Mouse (Mus musculus): ENCODE results near the gene Cpeb3.

Cpeb3 gene

GRCm38 (mm10) chr19:37022146-37022545 is 186.3 kb downstream of the Cpeb3 start:
- no peak for DNase-seq

- DNase-seq, result no peak
Measured at GRCm38 (mm10) chr19:37020951-37021350, 187.4 kb downstream of the Cpeb3 start.

DNA sequence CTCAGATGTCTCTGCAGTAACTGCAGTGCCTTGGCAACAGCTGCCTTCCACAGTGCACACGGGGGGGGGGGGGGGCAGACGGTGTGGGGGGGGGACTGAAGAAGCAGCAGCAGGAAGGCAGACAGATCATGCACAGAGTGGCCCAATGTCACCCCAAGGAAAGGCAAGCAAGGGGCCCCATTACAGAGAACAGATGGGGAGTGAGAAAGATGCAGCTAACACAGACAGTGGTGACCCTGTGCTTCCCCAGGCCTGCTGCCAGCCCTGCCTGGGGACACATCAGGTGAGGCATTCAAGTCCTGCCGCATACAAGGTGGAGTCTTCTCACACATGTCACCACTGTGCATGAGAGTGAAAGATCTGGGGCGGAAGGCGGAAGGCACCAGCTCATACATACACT is 187.9 kb downstream of the Cpeb3 start:
- no peak for DNase-seq

DNA sequence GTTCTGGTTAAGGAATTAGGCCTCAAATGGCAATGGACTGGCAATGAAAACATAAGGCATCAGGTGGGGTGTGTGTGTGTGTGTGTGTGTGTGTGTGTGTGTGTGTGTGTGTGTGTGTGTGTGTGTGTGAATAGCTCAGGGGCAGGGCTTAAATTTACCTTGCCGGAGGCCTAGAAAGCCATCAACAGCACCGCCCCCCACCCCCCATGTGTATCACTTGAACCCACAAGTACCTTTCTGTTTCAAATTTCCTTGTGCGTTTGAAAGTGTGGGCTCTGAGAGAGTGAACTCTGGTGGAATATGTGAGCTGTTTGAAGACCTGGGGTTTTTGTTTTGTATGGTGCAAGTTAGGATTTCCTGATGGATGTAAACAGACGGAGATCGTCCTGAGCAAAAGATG is 189.5 kb downstream of the Cpeb3 start:
- no peak for DNase-seq

DNA sequence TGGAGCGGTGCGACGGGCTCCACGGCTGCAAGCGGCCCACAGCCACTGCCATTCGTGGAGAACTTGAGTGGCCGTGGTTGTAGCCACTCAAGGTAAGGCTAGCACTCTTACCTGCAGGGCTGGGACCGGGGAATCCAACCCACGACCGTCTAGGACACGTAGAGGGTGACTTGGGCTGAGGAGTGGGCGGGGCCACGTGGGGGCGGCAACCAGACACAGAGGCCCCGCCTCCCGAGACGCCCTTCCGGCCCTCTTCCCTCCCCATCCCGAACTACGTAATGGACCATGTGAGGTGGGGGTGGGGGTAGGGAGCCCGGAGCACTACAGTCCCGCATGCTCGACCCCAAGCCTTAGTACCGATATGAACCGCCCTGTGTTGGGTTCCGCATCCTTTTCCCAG is 190.0 kb downstream of the Cpeb3 start:
- DNase-seq, result peak; percentile 65 to 76

DNA sequence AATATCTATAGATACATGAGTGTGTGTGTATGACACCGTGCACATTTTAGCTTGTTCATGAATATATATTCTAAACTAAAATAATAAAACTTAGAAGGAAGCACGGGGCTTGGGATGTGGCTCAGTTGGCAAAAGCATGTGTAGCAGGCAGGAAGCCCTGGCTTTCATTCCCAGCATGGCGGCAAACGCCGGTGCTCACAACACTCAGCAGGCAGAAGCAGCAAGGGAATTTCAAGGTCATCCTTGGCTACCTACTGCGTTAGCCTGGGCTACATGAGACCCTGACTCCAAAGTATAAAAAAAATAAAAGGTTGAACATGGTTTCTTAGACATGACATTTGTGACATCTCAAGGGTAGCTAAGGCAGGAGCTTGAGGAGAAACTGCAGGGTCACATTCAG is 191.5 kb downstream of the Cpeb3 start:
- no peak for DNase-seq

DNA sequence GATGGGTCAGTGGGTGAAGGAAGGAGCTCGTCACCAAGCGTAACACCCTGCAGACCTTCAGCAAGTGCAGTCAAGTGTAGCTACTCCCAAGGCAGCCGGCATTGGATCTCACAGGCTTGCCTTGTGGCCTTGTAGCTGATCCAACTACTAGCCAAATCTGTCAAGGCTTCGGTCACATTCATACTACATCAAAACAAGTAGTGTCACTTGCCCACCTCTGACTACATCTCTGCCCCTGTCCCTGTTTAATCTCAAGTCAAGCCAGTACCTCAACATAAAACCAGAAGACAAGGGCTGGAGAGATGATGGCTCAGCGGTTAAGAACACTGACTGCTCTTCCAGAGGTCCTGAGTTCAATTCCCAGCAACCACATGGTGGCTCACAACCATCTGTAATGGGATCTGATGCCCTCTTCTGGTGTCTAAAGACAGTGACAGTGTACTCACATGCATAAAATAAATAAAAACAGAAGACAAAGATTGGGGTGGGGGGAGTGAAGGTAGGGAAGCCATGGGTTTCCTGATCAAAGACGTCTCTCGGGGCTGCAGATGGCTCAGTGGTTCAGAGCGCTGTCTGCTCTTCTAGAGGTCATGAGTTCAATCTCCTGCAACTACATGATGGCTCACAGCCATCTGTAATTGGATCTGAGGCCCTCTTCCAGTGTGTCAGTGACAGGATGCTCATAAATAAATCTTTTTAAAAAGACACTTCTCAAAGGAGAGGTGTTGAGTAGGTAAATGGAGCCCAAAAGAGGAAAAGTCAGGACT is 194.0 kb downstream of the Cpeb3 start:
- DNase-seq, result no peak

GRCm38 (mm10) chr19:37013461-37013860 is 194.9 kb downstream of the Cpeb3 start:
- DNase-seq, result no peak

DNA sequence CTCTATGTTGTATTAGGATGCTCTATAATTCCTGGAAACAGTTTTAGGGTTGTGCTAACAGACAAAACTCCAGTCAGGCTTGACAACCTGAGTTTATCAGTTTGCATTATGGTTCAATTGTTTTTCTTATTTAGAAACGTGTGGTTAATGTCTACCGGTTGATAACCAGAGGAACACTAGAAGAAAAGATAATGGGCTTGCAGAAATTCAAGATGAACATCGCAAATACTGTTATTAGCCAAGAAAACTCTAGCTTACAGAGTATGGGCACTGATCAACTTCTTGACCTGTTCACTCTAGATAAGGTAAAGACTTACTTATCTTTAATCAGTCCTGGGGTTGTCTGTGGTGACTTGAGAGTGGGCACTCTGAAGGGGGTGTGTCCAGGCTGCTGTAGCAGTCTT is 198.5 kb downstream of the Cpeb3 start:
- DNase-seq, result no peak

DNA sequence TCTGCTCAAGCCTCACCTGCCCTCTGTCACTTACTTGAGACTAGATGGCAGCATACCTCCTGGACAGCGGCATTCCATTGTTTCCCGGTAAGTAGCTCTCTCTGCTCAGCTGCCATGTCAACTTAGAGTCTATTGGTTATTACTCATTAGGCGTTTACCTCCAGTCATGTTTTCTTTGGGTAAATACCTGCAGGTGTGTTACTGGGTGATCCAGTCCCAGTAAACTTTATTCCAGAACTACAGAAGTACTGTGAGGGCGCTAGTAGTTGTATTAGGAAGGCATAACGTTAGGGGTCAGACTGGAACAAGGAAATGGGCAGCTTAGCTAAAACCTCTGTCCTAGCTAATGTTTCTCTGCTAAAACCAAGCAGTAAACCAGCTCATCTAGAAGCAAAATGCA is 203.8 kb downstream of the Cpeb3 start:
- DNase-seq, result peak in 1 of 2 experiments; percentile 13

Data from lung, adult 18-20 months (tissue).